Mouse (Mus musculus): ENCODE measurements around the gene Slc24a2.

Gene Slc24a2

DNA sequence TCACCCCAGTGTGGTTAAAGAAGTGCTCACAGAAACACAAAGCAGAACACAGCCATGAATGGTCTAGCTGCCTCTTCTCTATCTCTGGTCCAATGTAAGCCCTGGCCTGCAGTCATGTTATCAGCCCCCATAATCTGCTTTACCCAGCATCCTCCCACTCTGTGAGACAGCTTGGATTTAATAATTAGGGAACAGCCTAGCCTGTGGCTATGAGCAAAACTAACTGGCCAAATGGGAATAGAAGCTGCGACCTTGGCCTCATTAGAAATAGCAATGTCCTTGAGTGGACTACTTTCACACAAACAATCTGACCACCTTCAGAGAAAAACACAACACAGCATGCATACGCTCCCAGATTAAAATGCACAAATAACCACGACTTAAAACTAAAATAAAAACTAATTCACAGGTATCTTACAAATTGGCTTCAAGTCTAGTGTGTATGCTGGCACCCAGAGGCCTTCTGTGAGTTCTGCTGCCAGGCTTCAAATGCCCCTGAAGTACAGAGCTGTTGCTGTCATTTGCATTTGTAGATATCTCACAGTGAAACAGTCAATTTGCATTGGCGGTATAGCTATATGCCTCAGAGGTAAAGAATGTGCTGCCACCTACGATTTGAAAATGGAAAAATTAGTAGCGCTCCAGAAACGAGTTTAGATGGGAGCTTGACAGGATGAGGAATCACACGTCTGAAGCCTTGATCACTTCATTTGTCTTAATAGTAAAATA, 120.8 kb downstream of the Slc24a2 start:
- no peak for DNase-seq

DNA sequence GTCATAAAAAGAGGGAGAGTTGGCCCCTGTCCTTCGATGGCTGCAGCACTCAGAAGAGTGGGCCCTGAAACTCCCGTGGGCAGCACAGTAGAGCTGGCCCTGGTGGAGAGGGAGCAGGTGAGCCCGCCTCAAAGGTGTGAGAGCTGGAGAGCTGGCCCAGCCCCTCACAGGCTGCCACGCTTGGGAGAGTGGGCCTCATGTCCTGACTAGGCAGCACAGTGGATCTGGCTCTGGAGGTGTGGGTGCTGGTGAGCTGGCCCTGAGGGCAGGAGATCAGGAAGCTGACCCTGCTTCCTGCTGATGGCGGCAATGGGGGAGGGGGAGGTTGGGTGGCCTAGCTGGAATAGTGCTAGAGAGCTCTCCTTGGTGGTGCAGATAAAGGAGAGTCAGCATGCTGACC, 129.3 kb downstream of the Slc24a2 start:
- DNase-seq = no peak

DNA sequence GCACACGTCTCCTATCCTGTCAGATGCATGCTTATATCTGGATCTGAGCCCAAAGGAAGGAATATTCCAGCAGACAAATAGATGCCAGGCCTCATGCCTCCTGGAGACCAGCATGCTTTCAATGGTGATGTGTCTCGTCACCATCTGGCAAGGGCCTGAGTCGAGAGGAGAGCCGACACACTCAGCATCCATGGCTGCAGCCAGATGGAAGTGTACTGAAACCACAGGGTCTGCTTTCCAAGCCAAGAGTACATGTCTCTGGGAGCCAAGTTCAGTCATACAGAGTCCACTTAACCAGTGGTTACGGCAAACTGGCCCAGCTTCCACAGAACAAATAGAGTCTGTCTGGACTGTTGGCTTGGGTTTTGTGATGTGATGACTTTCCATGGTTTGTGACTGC, 134.1 kb downstream of the Slc24a2 start:
- DNase-seq = no peak

DNA sequence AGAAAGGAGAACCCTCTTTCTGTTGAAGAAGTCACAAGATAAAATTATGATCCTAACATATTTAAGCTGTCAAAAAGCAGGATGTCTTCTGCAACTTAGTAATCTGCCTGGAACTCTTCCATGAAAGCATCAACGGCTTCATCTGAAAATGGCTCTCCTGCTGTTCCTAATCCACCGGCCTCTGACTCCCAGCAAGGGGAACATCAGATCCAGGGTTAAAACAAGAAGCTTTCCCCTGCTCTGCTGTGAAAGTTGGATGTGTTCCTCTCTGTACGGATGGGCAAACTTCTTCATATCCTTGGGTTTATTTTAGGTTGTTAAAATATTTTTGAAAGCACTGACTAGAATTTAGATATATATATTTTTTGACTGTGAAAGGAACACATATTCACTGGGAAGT, 136.7 kb downstream of the Slc24a2 start:
- no peak for DNase-seq

DNA sequence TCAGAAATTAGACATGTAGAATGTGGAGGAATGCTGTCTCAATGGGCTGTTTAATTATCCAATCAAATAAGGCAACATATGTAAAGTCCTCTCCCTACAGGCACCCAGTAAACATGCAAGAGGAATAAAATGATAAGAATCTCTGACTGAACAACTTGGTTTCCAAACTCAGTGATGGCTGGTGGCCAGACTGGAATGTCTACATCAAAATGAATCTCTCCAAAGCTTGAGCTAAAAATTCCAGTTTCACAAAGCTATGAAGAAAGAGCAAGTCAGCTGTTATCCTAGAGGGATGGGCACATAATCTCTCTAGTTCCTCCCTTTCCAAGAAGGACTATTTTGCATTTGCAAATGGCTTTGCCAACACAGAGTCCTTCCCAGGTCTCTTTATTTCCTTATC, 139.4 kb downstream of the Slc24a2 start:
- DNase-seq = no peak

DNA sequence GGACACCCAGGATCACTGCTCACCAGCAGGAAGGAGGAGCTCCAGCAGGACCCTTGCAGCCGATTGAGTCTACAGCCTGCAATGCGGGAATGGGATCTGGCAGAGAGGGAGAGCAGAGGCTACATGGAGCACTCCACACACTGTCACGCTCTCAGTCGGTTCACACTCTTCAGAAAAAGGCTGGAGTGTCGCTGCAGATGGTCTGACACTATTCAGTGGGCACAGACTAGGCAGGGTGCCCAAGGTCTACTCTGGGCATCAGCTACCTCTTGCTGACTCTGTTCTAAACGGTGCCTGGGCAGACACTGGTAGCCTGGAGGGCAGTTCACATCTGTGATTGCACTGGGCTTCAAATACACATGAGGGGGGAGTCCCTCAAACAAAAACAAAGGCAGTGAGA, 141.6 kb downstream of the Slc24a2 start:
- no peak for DNase-seq

DNA sequence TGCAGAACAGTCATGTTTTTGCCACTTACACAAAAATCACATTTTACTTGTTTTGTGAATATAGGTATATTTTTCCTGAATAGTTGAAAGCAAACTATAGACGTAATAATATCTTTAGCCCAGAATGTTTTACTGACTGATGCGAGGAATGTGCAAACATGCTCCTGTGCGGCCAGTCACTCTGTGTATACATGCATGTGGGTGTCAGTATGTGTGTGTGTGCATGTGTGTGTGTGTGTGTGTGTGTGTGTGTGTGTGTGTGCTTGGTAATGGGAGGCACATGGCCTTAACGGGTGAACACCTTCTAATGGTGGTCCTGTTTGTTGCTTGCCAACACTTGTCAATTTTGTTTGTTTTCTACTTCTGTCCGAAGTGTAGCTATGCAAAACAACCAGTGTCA, 142.7 kb downstream of the Slc24a2 start:
- DNase-seq = no peak

DNA sequence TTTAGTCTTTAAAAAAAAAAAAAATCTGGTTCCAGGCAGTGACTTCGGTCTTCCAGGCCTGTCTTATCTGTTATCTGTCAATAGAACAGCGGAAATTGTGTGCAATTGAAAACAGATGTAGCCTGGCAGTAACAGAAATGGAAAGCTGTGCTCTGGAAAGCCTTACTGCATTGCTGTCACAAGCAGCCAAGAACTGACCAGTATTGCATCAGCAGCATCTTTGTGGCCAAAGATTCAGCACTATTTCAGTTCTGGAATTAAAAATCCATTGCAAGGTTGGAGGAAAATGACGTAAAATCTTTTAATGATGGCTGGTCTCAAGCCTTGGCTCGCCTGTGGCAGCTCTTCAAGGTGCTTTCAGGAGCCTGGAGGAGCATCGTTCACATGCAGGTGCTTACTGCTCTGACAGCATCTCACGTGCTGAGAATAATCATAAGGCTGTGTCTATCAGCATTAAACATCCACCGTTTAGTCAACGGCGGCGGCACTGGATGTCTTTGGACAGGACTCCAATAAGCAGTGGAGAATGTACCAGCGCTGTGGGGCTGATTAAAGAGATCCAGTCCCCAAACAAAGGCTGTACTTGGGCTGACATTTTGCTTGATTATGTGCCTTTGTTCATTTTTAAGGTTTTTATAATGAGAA, 143.2 kb downstream of the Slc24a2 start:
- DNase-seq = no peak

DNA sequence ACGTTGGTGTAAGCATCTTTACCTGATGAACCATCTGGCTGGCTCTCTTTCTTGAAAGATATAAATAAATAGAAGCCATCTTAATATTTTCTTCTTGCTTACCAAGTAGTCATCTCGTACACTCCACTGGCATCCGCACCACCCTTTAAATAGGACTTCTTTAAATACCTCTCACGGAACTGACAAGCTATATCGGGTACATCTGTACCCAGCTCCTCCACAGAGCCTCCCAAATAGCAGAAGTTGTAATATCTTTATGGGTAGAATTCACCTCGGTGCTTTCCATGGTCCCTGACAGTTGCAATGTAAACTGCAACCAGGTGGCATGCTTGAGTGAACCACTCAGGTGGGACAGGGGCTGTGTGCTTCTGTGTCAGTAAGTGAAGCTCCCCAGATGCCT, 149.0 kb downstream of the Slc24a2 start:
- DNase-seq = no peak

DNA sequence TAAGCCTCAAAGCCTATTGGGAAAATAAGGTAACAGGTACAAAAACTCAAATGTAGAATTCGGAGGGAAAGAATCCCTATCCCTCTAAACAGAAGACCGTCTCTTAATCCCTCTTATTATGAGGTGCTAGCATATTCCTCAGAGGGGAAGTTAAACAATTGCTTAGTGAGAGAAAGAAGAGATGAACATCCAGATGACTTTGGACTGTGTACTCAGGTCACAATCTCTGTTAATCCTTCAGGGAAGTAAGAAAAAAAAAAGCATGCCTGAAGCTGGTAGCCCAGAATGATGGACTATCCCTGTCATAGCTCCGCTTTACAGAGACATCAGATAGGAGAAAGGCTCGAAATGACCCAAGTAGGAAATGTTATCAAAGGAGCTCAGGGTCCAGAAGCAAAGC, 151.0 kb downstream of the Slc24a2 start:
- DNase-seq = peak; percentile 37

DNA sequence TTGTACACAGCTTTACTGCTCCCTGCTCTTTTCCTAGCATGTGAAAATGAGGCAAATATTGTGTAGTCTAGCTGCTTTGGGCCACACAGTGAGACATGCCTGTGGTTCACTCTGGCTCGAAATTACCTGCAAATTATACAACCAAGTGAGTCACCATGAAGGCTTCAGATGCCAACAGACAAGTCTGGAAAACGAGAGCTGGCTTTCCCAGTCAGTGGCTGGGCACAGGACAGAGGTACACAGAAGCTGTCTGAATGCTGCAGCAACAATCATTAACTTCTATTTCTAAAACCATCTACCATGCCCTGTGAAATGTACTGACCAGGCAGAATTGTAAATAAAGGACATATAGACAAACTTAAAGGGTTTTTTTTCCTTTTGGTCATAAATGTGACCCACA, 151.6 kb downstream of the Slc24a2 start:
- DNase-seq = peak; percentile 51

DNA sequence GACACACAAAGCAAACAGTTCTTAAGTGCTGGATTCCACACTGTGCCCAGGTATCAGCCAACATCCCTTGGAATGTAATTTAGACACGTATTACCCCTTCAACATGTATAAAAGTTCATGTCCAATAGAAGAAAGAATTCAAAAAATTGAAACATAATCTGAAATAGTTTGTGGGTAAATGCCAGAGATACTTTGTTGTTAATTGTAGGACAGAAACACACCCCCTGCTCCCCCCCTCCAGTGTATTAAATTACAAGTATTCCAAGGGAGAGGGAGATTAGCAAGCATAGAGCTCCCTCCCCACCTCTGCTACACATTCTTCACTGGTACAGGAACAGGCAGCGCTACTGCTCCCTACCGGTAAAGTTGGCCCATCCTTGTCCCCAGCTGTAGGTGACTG, 154.5 kb downstream of the Slc24a2 start:
- DNase-seq = no peak

DNA sequence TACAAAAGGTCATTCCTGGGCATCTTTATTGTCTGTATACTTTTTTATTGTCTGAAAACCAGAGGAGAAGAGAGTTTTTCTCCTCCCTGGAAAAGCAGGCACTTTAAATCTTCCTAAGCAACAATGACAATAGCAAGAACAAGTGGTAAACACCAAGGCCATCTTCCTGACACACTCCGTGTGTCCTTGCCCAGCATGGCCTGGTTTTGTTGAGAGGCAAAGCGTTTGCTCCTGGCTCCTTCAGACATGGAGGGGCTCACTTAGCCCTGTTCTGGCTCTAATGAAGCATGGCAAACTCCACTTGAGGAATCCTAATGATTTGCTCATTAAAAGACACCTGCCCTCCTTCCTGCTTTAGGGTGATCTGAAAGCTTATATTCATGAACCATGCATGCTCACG, 162.2 kb downstream of the Slc24a2 start:
- DNase-seq = no peak

DNA sequence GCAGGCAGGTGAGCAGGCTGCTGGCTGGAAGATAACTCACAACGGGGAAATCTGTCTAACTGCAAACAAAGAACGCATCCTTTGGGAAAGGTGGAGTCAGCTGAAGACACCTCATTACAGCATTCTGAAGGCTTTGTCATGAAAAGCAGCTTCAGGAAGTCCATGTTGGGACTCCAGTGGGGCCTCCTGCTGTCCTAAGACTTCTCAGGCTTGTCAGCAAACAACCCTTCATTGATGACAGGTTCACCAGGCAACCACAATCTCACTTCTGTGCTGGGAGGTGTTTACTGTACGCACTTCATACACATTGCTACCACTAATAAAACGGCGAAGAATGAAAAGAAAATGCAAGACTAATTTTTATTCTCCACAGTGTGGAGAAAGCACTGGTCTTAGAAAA, 165.1 kb downstream of the Slc24a2 start:
- DNase-seq = no peak

DNA sequence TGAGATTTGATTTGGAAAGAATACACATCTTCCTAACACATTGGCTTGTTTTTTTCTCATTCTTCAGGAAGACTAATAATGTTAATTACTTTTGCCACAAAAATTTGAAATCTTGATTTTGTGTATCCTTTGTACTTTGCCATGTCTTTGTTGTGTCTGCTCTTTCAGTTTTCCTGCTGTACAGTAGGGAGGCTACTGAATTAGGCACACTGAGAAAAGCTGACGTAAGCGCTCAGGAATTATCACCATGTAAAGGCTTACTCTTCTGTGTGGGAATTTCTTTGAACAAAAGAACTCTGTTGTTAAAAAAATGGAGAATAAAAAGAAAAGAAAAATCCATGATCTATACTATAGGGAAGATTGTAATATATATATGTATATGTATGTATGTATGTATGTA, 165.7 kb downstream of the Slc24a2 start:
- DNase-seq = no peak

DNA sequence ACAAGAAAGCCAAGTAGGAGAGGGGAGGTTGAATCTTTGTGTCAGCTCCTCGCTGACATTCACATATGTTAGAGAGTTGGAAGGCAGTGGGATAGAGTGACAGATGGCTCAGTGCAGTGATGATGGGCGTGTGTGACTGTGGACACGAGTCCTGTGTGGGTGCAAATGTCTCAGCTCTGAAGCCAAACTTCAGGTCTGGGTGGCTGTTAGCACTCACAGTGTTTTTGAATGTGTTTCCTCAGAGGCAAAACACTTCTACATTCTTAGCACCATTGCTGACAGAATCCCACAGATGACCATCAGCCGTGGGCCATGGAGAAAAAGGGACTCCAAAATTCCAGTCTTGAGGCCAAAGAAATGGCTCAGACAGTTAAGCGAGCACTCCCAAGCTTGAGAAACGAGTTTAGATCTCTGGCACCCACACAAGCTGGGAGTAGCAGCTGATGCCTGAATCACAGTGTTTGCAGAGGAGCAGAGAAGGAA, 167.5 kb downstream of the Slc24a2 start:
- DNase-seq = no peak

DNA sequence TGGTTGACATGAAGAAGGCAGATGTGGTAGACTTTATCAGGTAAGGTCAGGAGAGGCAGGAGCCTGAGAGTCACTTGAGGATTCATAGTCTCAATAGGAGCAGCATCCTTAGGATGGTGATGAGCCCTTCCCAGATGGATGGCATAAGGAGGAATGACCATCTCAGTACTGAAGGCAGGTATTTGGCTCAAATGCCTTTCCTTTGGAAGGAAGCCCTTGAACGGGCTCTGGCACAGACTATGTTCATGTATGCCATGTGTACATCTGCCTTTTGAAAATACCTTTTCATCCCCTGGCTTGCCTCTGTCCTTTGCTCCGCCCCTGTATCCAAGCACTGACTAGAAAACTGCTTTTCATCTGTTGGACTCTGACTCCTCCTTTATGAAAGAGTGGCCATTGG, 168.6 kb downstream of the Slc24a2 start:
- DNase-seq = no peak

DNA sequence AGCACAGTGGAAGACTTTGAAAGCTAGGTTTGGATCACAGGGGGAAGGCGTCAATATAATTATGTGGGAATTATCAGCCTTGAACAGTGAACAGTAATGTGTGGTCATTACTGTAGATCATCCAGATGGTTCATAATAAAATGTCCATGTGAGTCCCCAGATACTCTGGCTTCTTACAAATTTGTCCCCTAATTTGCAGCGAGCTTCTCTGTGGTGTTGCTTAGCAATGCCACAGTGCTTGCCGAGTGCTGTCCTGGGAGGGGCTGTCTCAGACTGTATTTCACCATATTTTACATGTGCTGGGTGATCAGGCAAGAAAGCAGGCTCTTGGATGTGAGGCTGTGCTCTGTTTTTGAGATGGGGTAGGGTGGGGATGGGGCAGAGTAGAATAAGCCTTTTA, 172.7 kb downstream of the Slc24a2 start:
- no peak for DNase-seq

DNA sequence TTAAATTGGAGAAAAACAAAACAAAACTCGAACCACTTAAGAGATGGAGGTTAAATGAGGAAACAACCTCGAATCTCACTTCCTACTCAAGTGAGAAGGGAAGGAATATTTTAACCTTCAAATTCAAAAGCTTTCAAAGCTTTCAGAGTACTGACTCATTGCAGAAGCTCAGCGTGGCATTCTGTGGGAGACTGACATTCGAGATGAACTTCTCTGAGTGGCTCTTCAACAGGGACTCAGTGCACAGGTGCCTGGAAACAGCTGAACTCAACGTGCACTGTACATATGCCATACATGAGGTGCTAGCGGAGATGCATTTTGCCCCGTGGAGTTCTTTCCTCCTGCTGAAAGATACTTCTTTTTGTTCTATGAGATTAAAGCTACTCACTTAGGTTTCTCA, 174.5 kb downstream of the Slc24a2 start:
- DNase-seq = no peak

DNA sequence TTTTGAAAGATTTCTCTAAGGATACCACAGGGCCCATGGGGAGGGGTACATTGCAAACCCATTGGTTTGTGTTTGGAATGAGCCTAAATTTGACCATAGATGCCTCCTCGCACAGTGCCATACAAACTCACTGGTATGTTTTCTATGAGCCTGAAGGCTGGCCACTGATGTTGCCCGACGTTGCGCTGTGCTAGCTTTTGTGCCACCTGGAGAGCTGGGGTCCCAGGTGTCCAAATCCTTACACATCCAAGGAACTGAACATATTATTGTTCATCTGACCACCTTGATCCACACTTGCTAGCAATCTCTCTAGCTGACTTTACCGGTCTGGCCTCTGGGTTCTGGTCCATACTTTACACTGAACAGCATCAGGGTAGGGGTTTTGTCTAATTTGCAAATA, 177.4 kb downstream of the Slc24a2 start:
- no peak for DNase-seq

DNA sequence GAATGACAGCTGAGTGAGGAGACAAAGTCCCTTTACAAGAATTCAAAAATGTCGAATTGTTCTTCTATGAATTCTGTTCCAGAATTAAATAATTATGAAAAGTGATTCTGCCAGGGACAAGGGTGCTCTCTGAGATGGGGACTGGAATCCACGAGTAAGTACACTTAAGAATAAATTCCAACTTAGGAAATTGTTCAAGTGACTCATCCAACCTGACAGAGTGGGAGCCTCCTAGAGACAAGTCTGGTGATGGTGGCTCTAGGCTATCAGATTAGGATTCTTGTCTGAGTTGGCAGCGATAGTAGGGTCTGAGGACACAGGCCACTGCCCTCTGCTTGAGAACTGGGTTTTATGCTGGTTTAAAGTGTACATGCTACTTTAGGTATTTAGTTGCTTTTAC, 181.2 kb downstream of the Slc24a2 start:
- no peak for DNase-seq

DNA sequence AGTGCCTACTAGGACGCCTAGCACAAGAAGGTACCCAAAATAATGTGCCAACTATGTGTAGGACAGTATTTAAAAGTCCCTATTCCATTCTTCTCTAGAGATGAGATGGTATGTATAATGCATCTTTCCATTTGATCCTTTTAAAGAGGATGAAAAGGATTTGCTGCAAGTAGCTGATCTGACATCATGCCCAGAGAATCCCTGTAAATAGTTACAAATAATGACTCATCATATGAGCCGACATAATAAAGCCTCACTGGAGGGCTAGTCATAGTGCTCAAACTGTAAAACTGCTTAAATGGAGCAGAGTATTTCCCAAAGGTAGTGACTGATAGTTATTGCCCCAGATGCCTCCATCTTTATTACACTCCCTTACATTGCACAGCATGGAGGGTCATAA, 183.1 kb downstream of the Slc24a2 start:
- DNase-seq = no peak

DNA sequence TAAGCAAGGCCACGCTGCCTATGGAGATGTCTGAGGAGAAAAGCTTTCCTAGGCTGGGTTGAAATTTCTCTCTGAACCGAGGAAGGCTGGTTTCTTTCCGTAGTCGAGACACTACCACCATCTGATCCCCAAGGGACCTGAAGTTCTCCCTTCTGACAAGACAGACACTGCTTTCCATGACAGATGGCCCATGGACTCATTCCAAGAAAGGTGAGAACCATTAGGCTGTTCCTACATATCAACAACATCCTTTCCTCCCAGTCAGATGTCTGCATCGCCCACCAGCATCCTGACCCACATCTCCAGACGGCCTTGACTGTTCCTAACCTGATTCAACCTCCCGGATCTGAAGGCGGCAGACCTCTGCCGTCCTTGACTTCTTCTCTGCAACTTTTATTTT, 187.0 kb downstream of the Slc24a2 start:
- no peak for DNase-seq

DNA sequence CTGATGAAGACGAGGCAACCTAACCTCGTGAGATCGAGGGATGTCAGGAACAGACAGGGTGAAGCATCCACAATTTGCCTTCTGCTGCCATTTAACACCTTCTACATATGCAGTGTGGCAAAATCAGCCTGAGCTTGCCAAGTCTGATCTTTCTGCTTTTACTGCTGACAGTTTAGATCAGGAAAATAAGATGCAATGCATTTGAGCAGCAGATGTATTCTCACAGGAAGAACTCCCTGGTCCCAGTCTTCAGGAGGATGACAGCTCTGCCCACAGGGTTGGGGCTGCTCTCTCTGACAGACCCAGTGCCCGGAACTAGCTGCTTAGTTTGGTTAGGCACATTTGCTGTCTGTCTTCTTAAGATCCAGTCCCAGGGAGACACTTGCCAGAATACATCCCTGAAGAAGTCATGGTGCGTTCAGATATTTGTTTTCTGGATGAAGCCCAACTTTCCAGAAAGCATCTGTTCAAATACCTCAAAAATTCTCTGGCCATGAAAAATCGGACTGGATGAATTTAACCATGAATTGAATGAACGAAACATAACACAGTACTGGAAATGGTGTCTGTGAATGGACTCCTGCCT, 188.8 kb downstream of the Slc24a2 start:
- DNase-seq = no peak

DNA sequence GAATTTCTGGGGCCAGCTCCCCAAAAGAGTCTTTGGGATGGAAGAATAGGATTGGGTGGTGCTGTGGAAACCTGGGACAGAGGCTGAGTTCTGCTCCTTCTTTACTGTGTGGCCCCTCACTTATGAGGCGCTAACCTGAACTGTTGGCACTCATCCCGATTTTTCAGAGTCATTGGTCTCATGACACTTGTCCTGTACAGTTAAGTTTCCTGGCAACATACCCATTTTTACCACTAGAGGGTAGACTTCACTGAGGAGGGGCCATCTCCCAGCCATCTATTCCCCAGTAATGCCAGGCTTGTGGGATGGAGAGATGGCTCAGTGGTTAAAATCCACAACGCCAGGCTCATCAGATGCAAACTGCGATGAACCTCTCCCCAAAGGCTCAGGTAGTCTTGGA, 192.7 kb downstream of the Slc24a2 start:
- peak; percentile 19 for DNase-seq
